In the genomic region with DNA sequence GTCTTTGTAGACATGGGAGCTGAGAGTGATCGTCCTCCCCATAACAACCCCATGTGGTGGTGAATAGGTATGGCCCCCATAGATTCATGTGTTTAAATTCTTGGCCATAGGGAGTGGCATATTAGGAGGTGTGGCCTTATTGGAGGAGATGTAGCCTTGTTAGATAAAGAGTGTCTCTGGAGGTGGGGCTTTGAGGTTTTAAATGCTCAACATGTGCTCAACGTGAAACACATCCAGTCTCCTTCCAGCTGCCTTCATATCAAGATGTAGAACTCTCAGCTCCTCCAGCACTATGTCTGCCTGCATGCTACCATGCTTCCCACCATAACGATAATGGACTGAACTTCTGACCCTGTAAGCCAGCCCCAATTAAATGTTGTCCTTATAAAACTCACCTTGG, we compare ENCODE assay signal across 28 mouse cellular contexts. TPM values are rescaled to one million over a fixed set of nuclear protein-coding genes. Genes with fewer than 3 reads are reported as not detected.
"Had no signal": no experiment of that assay in that cellular context is flagged by ENCODE, and none has a peak within 500 bp of the region (broad histone marks: within the 10 kb centered on the region; RNA-seq: fewer than 3 reads in every experiment).

No protein-coding gene starts in this region.

- H3K27ac ChIP-seq: heart, embryonic 10.5 days; hindbrain, embryonic 10.5 days; hindbrain, embryonic 12.5 days; hindbrain, embryonic 14.5 days; intestine, embryonic 15.5 days; limb, embryonic 10.5 days; limb, embryonic 12.5 days; liver, embryonic 13.5 days had no signal

- H3K36me3 ChIP-seq: heart, embryonic 10.5 days; heart, embryonic 12.5 days; hindbrain, embryonic 10.5 days; hindbrain, embryonic 12.5 days; intestine, embryonic 15.5 days; limb, embryonic 10.5 days; limb, embryonic 12.5 days; liver, embryonic 13.5 days had no signal

- H3K27me3 ChIP-seq: intestine, embryonic 15.5 days had no signal

- H3K9ac ChIP-seq: heart, embryonic 12.5 days; hindbrain, embryonic 12.5 days; hindbrain, embryonic 14.5 days; intestine, embryonic 15.5 days; limb, embryonic 12.5 days; liver, embryonic 13.5 days had no signal

- DNase-seq: gastrocnemius, postnatal 14 days; gastrocnemius, postnatal 36 days; heart, adult 18-20 months; heart, postnatal 4 days; kidney, adult 18-20 months; kidney, adult 8-10 months; kidney, postnatal 10 days; kidney, postnatal 25 days; kidney, postnatal 4 days; liver; liver, embryonic 13.5 days had no signal

- H3K4me1 ChIP-seq: heart, embryonic 12.5 days; hindbrain, embryonic 12.5 days; intestine, embryonic 15.5 days; limb, embryonic 10.5 days; limb, embryonic 12.5 days had no signal

- H3K4me3 ChIP-seq: heart, embryonic 10.5 days; heart, embryonic 12.5 days; hindbrain, embryonic 10.5 days; hindbrain, embryonic 12.5 days; intestine, embryonic 15.5 days; limb, embryonic 10.5 days; limb, embryonic 12.5 days; liver, embryonic 13.5 days had no signal

- H3K9me3 ChIP-seq: heart, embryonic 10.5 days; heart, embryonic 12.5 days; hindbrain, embryonic 10.5 days; hindbrain, embryonic 12.5 days; intestine, embryonic 15.5 days; limb, embryonic 10.5 days; limb, embryonic 12.5 days; liver, embryonic 13.5 days had no signal

RNA-seq across cellular contexts. Expression of gene Agt, which starts 53.5 kb away (rescaled TPM):
- polyA plus RNA-seq: hindbrain, embryonic 10.5 days; inflammation-experienced regulatory T-cells, adult 6 months; limb, embryonic 10.5 days; limb, embryonic 12.5 days had no signal

RNA-seq across cellular contexts. Expression of gene Capn9, which starts 59.9 kb away (rescaled TPM):
- total RNA-seq: gastrocnemius, adult 18-20 months; gastrocnemius, adult 8-10 months; gastrocnemius, postnatal 36 days; heart, adult 18-20 months; heart, adult 8-10 months; heart, postnatal 10 days; heart, postnatal 25 days; left cerebral cortex, postnatal 10 days had no signal
- polyA plus RNA-seq: heart, embryonic 10.5 days; hindbrain, embryonic 10.5 days; hindbrain, embryonic 12.5 days; inflammation-experienced regulatory T-cells, adult 6 months; kidney, embryonic 16.5 days; limb, embryonic 10.5 days; limb, embryonic 12.5 days; liver, embryonic 11.5 days had no signal
